Mouse (Mus musculus) cerebellum, adult 2 months (tissue): ENCODE results near the gene a. TPM values are rescaled to one million over a fixed set of nuclear protein-coding genes. Genes with fewer than 3 reads are reported as not detected.

ENCODE experiments used
- DNase-seq, 2 experiments: peaks; one replicate each; pipeline ENCODE4 v3.0.0; 2021
- H3K27ac ChIP-seq: fragments of 200-500 bp; 2 replicates; pipeline ENCODE4 v1.5.1; 2012; ENCODE audit warnings: low read length, control low read depth, inconsistent platforms; ENCODE audit not compliant: insufficient read depth
- H3K27me3 ChIP-seq: fragments of 200-500 bp; 2 replicates; pipeline ENCODE4 v1.6.1; 2012; ENCODE audit warnings: inconsistent platforms, mild to moderate bottlenecking, low read length, moderate library complexity; ENCODE audit not compliant: control insufficient read depth, insufficient read depth
- H3K4me1 ChIP-seq: fragments of 200-500 bp; 2 replicates; pipeline ENCODE4 v1.6.1; 2011; ENCODE audit warnings: low read length; ENCODE audit not compliant: control insufficient read depth, insufficient read depth
- H3K4me3 ChIP-seq: fragments of 200-500 bp; replicated peaks from 2 replicates; pipeline ENCODE3; 2011; ENCODE audit warnings: mild to moderate bottlenecking, low read depth, low read length, control low read depth; ENCODE audit not compliant: insufficient read depth
- CTCF ChIP-seq: fragments of 200-500 bp; IDR thresholded peaks from 2 replicates; pipeline ENCODE4 v1.5.1; 2011; ENCODE audit warnings: low read depth, mild to moderate bottlenecking, control low read depth, low read length, moderate library complexity, borderline replicate concordance; ENCODE audit not compliant: insufficient read depth
- POLR2A ChIP-seq: fragments of 200-500 bp; IDR thresholded peaks from 2 replicates; pipeline ENCODE4 v1.6.1; 2011; ENCODE audit warnings: low read length, control low read depth, borderline replicate concordance; ENCODE audit not compliant: insufficient read depth
- WGBS: fragments of 180-500 bp; shearing (Covaris S2); methylation state at CpG from one replicate; pipeline ENCODE4 v1.1.7; 2018; 5-methylcytosine and 5-hydroxymethylcytosine counted together
- polyA plus RNA-seq: library from polyadenylated mRNA; depleted of rRNA; stranded (reverse); fragments of >200 nt; gene quantifications from 2 replicates; pipeline ENCODE4 v1.2.3, GENCODE M21; 2012

Gene a
- polyA plus RNA-seq, 1 experiment = 0.28 TPM

DNA sequence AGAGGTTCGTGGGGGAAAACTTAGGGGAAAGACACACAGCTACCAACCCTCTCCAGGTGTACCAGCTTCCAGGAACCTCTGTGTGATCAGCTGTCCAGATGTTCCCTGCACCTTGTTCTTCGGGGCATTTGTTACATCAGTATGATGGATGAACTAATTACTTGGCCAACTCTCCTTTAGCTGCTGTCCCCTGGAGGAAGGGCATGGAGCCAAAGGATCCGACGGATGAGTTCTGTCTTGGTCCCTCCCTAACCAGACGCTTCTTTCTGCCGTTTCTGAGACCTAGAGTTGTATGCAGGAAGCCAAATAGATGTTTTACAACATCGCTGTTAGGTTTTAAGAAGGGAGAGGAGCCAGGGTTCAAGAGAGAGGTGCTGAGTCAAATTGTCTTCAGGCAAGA lies 239.6 kb downstream of the a start:
- WGBS = 28% methylated on average over 7 of the region's 7 CpGs
- DNase-seq = no peak
- no peak for TF ChIP-seq CTCF
- TF ChIP-seq POLR2A = no peak
- H3K4me1 ChIP-seq = no peaks in the 10 kb centered on the region
- no peaks in the 10 kb centered on the region for H3K27me3 ChIP-seq
- H3K27ac ChIP-seq = no peak overlapping the region
- no peak overlapping the region for H3K4me3 ChIP-seq

DNA sequence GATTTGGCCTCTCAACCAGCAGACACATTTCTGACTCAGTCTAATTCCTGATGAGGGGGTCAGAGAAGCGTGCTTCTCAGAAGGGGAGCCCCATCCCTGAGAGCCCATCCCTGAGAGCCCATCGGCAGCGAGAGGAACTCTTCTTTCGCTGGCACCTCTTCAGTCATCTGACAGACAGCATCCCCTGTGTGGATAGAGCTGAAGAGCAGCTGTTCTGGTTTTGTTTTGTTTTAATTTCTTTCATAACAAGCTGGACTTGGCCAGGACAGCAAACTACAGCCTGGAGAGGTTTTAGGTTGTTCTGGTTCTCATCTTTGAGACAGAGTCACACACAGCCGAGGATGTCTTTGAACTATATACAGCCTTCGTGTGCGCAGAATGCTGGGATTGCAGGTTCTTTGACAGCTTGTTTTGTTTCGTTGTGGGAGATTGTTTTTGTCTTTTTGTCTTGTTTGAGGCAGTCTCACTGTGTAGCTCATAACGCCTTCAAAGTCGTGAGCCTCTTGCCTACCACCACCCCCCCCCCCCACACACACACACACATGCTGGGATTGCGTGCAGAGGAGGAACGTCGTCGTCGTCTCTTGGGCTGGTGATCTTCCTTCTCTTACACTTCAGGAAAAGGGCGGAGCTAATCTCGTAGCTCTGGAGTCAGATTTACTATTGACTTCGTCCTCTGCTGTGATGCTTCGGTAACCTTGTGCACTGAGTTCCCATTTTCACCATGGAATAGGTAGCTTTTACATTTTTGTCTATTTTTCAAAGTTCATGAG lies 241.9 kb downstream of the a start:
- no peak overlapping the region for H3K4me3 ChIP-seq
- DNase-seq = no peak
- 36% methylated on average over 19 of the region's 19 CpGs for WGBS
- TF ChIP-seq CTCF (no peak), POLR2A (no peak)
- H3K4me1 ChIP-seq = no peaks in the 10 kb centered on the region
- no peak overlapping the region for H3K27ac ChIP-seq
- no peaks in the 10 kb centered on the region for H3K27me3 ChIP-seq

DNA sequence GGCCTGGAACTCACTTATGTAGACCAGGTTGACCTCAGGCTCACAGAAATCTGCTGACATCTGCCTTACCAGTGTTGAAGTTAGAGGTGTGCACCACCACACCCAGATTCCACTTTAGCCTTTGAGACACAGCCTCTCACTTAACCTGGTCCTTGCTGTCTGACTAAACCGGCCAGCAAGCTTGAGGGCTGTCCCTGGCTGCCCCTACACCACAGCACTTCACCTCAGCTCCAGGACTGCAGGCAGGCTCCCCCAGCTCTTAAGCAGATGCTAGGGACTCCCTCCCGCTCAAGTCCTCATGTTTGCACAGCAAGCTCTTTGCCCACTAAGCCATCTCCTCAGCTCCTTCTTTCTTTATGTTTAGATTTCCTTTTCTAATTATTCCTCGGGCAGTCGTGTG lies 248.8 kb downstream of the a start:
- WGBS = 80% methylated on average over 4 of the region's 4 CpGs
- H3K4me1 ChIP-seq = no peaks in the 10 kb centered on the region
- H3K27ac ChIP-seq = no peak overlapping the region
- no peak for DNase-seq
- H3K4me3 ChIP-seq = no peak overlapping the region
- no peak for TF ChIP-seq POLR2A
- no peak for TF ChIP-seq CTCF
- H3K27me3 ChIP-seq = no peaks in the 10 kb centered on the region

DNA sequence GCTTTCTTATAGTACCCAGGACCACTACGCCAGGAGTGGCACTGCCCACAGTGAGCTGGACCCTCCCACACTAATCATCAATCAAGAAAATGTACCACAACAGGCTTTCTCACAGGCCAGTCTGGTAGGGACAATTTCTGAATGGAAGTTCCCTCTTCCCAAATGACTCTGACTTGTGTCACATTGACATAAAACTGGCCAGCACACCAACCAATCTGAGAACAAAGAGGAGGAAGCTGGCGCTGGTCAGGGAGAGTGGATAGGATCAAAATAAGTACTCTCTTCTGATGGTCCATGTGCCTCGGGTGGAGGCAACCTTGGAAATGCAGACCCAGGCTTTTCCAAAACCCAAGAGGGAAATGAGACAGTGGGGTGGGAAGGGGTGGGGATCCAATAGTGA lies 253.3 kb downstream of the a start:
- Histone ChIP-seq H3K4me1 (no peaks in the 10 kb centered on the region), H3K27me3 (no peaks in the 10 kb centered on the region), H3K4me3 (no peak overlapping the region), H3K27ac (no peak overlapping the region)
- no peak for DNase-seq
- TF ChIP-seq POLR2A (no peak), CTCF (no peak)
- WGBS = 81% methylated on average over 3 of the region's 3 CpGs

DNA sequence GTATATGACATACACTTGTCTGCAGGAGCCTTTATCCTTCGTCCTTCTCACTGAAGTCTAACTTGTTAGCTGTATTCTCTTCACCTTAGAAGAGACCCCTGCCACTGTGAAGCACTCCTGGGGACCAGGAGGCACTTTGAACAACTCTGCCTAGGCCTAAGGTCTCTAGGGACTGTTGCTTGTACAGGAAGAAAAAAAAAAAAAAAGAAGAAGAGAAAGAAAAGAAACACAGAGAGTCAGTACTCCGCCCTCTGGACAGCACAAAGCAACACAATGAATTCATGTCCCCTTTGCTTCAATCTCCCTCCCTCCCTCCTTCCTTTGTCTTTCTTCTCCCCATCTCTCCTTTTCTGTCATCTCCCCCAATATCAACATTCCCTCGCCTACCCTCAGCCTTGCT lies 253.9 kb downstream of the a start:
- peaks cover 1% of the 10 kb centered on the region; the same call in 1 of the 2 replicates for H3K4me1 ChIP-seq
- H3K27me3 ChIP-seq = no peaks in the 10 kb centered on the region
- no peak overlapping the region for H3K27ac ChIP-seq
- no peak for DNase-seq
- no peak overlapping the region for H3K4me3 ChIP-seq
- WGBS = 56% methylated on average over 3 of the region's 3 CpGs
- TF ChIP-seq CTCF (no peak), POLR2A (no peak)

DNA sequence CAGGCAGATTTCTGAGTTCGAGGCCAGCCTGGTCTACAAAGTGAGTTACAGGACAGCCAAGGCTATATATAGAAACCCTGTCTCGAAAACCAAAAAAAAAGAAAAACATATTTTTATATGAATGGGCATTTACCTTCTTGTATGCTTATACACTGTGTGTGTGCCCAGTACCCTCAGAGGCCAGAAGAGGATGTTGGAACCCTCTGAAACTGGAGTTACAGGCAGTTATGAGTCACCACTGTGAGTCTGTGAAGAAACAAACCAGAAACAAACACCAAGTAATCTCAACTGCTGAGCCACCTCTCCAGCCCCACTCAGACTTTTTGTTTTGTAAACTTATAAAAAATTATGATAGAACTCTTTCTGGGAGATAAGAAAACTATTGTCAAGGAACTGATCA lies 255.6 kb downstream of the a start:
- H3K27ac ChIP-seq = no peak overlapping the region
- H3K4me1 ChIP-seq = peaks cover 5% of the 10 kb centered on the region; the same call in 1 of the 2 replicates
- TF ChIP-seq CTCF (no peak), POLR2A (no peak)
- 79% methylated on average over 2 of the region's 2 CpGs for WGBS
- no peak for DNase-seq
- no peak overlapping the region for H3K4me3 ChIP-seq
- no peaks in the 10 kb centered on the region for H3K27me3 ChIP-seq

DNA sequence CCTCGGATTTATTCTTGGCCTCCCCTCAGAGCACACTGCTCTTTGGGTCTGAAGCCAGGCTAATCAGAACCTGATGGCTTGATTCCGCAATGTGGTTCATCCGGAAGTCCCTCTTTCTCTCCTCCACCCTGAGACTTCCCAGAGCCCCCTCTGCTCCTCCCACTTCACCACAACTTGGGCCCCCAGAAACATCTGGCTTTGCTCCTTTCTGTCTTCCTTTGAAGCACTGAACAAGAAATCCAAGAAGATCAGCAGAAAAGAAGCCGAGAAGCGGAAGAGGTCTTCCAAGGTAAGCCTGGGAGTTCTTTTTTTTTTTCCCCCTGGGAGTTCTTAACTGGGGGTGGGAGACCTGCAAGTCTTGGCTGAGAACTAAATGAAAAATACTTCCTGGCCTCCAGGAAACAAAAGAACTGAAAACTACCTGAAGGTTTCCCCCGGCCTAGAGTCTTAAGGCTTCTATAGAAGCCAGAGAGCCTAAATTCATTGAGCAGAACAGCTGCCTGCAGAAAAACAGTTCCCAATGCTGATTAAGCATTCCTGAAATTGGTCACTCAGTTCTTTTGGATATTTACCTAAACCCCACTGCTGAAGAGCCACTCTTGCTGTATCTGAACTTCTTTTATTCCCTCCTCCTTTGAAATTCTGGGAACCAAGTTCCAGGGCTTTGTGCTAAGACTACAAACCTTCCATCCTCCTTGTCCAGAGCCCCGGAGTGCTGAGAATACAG lies 256.4 kb downstream of the a start:
- no peaks in the 10 kb centered on the region for H3K27me3 ChIP-seq
- DNase-seq = no peak
- H3K4me1 ChIP-seq = peaks cover 5% of the 10 kb centered on the region; the same call in 1 of the 2 replicates
- no peak overlapping the region for H3K4me3 ChIP-seq
- WGBS = 67% methylated on average over 7 of the region's 7 CpGs
- TF ChIP-seq POLR2A = no peak
- no peak for TF ChIP-seq CTCF
- no peak overlapping the region for H3K27ac ChIP-seq

DNA sequence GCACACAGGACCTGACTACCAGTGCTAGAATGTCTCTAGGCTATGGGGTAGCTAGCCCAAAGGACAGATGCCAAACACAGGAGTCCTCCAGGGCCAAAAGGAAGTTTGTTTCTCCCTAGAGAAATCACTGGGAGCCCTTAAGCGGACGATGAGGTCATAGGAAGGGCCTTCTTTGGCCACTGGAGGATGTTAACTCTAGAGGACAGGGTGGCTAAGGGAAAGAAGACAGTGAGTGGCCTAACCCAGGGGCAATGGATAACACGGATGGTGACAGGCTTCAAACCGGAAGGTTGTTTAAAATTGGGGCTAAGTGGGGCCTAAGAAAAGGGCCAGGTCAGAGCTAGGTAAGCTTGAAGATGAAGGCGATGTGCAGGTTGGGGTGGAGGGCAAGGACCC lies 258.9 kb downstream of the a start:
- TF ChIP-seq POLR2A = no peak
- no peak for TF ChIP-seq CTCF
- peak overlapping the region; percentile 76 for H3K4me3 ChIP-seq
- peak overlapping the region; percentile 95 for H3K27ac ChIP-seq
- no peak for DNase-seq
- WGBS = 23% methylated on average over 5 of the region's 5 CpGs
- peaks cover 5% of the 10 kb centered on the region; the same call in 1 of the 2 replicates for H3K4me1 ChIP-seq
- no peaks in the 10 kb centered on the region for H3K27me3 ChIP-seq
